Mouse (Mus musculus) stomach, postnatal 0 days (tissue): ENCODE measurements at regions not wholly inside any gene's neighbourhood (a gene's known extent, or its start where the extent isn't known, plus 50 kb on each side); places are given as distances from the start of the nearest gene placed in this dataset.

Experiments used
- ATAC-seq: fragments of 200-750 bp; cut with Nextera tagmentation; 2 replicates; pipeline ENCODE4 v1.8.0; 2017; ENCODE audit not compliant: low FRiP score, low TSS enrichment
- DNase-seq: peaks from one replicate; pipeline ENCODE4 v3.0.0-alpha.2; 2016; ENCODE audit warnings: low spot score
- H3K27ac ChIP-seq: fragments of 300-500 bp; sonication (generic); replicated peaks from 2 replicates; pipeline ENCODE4 v1.5.1; 2014; ENCODE audit warnings: mild to moderate bottlenecking, control low read depth
- H3K27me3 ChIP-seq: fragments of 300-500 bp; sonication (generic); 2 replicates; pipeline ENCODE4 v1.6.1; 2014; ENCODE audit warnings: low read length; ENCODE audit not compliant: control insufficient read depth, insufficient read depth
- H3K36me3 ChIP-seq: fragments of 300-500 bp; sonication (generic); 2 replicates; pipeline ENCODE4 v1.6.1; 2014; ENCODE audit warnings: low read length, mixed read lengths; ENCODE audit not compliant: control insufficient read depth, insufficient read depth
- H3K4me1 ChIP-seq: fragments of 300-500 bp; sonication (generic); replicated peaks from 2 replicates; pipeline ENCODE4 v1.6.1; 2014; ENCODE audit warnings: antibody characterized with exemption; ENCODE audit not compliant: control insufficient read depth, insufficient read depth
- H3K4me2 ChIP-seq: fragments of 300-500 bp; sonication (generic); replicated peaks from 2 replicates; pipeline ENCODE4 v1.6.1; 2014; ENCODE audit warnings: low read depth, mild to moderate bottlenecking, control low read depth, moderate library complexity
- H3K4me3 ChIP-seq: fragments of 300-500 bp; sonication (generic); 2 replicates; pipeline ENCODE4 v1.5.1; 2014; ENCODE audit warnings: low read depth, low read length, control low read depth
- H3K9ac ChIP-seq: fragments of 300-500 bp; sonication (generic); 2 replicates; pipeline ENCODE4 v1.6.1; 2014; ENCODE audit warnings: mild to moderate bottlenecking, low read length, control low read depth, mixed read lengths
- H3K9me3 ChIP-seq: fragments of 300-500 bp; sonication (generic); 2 replicates; pipeline ENCODE4 v1.6.1; 2016; ENCODE audit warnings: low read length; ENCODE audit not compliant: control insufficient read depth
- CTCF ChIP-seq: IDR thresholded peaks from 2 replicates; pipeline ENCODE4 v1.5.1; 2016; ENCODE audit warnings: antibody characterized with exemption, low read depth, mild to moderate bottlenecking, moderate library complexity
- EP300 ChIP-seq: optimal IDR thresholded peaks from 2 replicates; pipeline ENCODE3; 2016; ENCODE audit warnings: antibody characterized with exemption
- WGBS: fragments of 180-500 bp; shearing (Covaris S2); extraction: QIAGEN DNeasy Blood & Tissue Kit; methylation state at CpG from one replicate; pipeline ENCODE4 v1.1.7; 2014; 5-methylcytosine and 5-hydroxymethylcytosine counted together

DNA sequence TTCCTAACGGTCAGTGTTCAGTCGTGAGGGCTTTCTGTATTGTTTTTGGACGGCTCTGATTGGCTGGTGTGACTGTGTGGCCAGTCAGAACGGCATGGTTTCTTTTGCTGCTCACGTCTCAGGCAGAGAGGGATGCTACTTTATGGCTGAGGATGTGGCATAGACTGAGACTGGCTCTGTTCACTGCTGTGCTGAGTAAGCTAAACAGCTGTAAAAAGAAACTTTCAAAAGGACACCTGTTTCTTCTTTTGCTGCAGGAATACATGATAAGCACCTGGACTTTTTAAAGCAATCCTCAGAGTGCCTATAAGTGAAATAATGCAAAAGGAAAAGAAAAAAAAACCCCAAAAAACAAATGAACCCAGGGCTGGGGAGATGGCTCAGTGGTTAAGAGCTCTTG, 113.7 kb upstream of the Klf14 start:
- Histone ChIP-seq H3K36me3 (no peaks in the 10 kb centered on the region), H3K4me3 (no peak overlapping the region), H3K9me3 (no peaks in the 10 kb centered on the region), H3K27me3 (no peaks in the 10 kb centered on the region), H3K9ac (no peak overlapping the region), H3K4me2 (no peak overlapping the region), H3K4me1 (peaks cover 14% of the 10 kb centered on the region), H3K27ac (no peak overlapping the region)
- no peak for DNase-seq
- no peak for ATAC-seq
- TF ChIP-seq CTCF = no peak
- no peak for TF ChIP-seq EP300
- WGBS = 54% methylated on average over 5 of the region's 5 CpGs

DNA sequence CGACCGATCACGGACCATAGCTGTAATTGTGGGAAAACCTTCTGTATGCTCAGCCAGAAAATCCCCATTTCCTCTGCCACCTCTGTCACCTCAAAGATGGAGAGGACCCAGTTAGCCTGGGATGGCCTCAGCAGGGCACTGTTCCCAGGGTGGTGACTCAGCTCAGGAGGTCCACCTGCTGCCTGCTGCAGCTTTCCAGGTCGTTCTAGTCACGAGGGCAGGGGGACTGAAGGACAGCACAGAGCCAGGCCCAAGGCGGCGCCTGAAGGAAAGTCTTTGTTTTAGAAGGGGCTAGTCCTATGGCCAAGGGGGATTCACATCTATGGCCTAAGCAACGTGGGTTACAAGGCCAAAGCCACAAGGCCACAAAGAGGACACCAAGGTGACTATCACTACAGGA, 114.5 kb upstream of the Klf14 start:
- Histone ChIP-seq H3K27me3 (no peaks in the 10 kb centered on the region), H3K9me3 (no peaks in the 10 kb centered on the region), H3K36me3 (no peaks in the 10 kb centered on the region), H3K4me1 (peaks cover 14% of the 10 kb centered on the region), H3K9ac (no peak overlapping the region), H3K4me2 (no peak overlapping the region), H3K4me3 (no peak overlapping the region), H3K27ac (no peak overlapping the region)
- TF ChIP-seq CTCF (no peak), EP300 (no peak)
- DNase-seq = no peak
- ATAC-seq = no peak
- WGBS = 80% methylated on average over 8 of the region's 8 CpGs

DNA sequence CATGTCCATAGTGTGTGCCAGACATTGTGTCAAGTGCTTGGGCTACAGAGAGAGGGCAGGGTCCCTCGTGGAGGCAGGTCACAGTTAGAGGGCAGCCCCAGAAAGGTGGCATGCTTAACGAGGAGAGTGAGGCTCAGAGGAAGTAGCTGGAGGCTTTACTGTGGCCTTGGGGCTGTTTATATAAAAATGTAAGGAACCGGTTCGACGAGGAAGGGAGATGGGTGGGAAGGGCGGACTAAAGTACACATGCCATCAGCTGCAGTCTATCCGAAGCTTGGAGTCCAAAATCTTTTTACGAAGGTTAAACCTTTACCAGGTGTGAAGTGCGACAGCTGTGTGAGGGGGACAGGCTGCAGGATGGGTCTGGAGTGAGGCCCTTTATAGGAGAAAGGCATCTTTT, 115.5 kb upstream of the Klf14 start:
- DNase-seq (peak; percentile 68), ATAC-seq (peak; percentile 22; the same call in 1 of the 2 replicates)
- WGBS = 29% methylated on average over 9 of the region's 9 CpGs
- TF ChIP-seq CTCF = no peak
- peak; percentile 39 for TF ChIP-seq EP300
- no peaks in the 10 kb centered on the region for H3K9me3 ChIP-seq
- no peaks in the 10 kb centered on the region for H3K36me3 ChIP-seq
- H3K4me2 ChIP-seq = no peak overlapping the region
- H3K27ac ChIP-seq = peak overlapping the region; percentile 75
- no peaks in the 10 kb centered on the region for H3K27me3 ChIP-seq
- H3K4me1 ChIP-seq = peaks cover 14% of the 10 kb centered on the region
- H3K4me3 ChIP-seq = no peak overlapping the region
- no peak overlapping the region for H3K9ac ChIP-seq

DNA sequence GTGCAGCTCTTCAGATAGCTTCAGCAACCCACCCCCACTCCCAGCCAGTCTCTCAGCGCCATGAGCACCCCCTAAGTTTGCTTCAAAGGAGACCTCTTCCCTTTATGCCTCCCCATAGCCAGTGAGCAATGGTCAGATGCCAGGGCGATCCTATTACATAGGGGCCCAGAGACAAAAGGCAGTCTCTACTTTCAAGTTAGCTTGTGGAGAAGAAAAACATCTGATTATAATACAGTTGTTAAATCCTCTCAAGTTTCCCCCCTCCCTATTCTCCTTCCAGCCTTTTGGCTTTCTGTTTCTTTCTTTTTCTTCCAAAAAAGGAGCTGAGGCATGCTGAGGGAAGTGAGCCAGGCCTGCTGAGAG, 116.3 kb upstream of the Klf14 start:
- Histone ChIP-seq H3K9ac (no peak overlapping the region), H3K4me1 (peaks cover 14% of the 10 kb centered on the region), H3K9me3 (no peaks in the 10 kb centered on the region), H3K27me3 (no peaks in the 10 kb centered on the region), H3K27ac (peak overlapping the region; percentile 75), H3K36me3 (no peaks in the 10 kb centered on the region), H3K4me3 (no peak overlapping the region), H3K4me2 (0 out of 2 replicates have a peak overlapping the region, but pooled peaks have one; percentile 0)
- TF ChIP-seq CTCF = no peak
- TF ChIP-seq EP300 = no peak
- 36% methylated on average over 2 of the region's 2 CpGs for WGBS
- ATAC-seq (no peak), DNase-seq (no peak)

DNA sequence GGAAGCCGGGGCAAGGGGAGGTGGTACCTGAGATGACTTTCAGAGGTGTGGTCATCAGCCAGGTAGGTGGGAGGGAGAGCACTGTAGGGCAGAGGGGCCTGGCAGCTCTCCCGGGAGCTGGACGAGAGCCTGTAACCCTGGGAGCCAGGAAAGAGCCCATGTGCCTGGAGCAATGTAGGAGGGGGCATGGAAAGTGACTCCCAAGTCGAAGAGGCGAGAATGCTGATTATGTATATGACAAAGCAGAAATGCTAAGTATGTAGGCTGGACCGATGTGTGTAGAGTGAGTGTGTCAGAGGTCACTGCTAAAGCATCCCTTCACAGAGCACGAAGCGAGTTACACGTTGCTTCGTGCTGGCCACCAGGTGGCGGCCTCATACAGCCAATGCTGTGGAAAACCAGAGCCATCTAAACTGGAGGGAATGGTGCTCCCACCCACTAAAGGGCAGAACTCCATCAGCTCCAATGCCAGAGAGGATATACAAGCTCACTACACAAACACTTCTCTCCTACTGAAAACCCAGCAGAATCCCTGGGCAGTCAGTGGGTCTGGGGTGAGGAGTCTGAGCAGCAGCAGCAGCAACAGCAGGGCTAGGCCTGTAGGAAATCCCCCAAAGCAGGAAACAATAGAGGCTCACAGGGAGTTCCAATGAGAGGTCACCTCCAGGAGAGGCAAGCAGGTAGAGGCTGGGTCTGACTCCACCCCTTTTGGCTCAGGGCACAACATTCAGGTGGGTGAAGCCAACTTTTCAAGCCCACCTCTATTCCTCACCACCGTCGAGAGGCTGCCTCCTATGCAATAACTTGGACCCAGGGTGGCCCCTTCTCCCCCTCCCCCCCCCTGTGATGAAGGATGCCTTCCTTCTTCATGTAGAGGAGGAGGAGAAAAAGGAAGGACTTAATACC, 116.9 kb upstream of the Klf14 start:
- TF ChIP-seq EP300 (no peak), CTCF (peak; percentile 99)
- H3K36me3 ChIP-seq = no peaks in the 10 kb centered on the region
- H3K9ac ChIP-seq = no peak overlapping the region
- H3K4me1 ChIP-seq = peaks cover 10% of the 10 kb centered on the region
- H3K4me3 ChIP-seq = no peak overlapping the region
- no peaks in the 10 kb centered on the region for H3K9me3 ChIP-seq
- H3K27ac ChIP-seq = peak overlapping the region; percentile 75
- 16% methylated on average over 13 of the region's 13 CpGs for WGBS
- 0 out of 2 replicates have a peak overlapping the region, but pooled peaks have one; percentile 0 for H3K4me2 ChIP-seq
- DNase-seq = peak; percentile 82
- H3K27me3 ChIP-seq = no peaks in the 10 kb centered on the region
- peak; percentile 84 for ATAC-seq

DNA sequence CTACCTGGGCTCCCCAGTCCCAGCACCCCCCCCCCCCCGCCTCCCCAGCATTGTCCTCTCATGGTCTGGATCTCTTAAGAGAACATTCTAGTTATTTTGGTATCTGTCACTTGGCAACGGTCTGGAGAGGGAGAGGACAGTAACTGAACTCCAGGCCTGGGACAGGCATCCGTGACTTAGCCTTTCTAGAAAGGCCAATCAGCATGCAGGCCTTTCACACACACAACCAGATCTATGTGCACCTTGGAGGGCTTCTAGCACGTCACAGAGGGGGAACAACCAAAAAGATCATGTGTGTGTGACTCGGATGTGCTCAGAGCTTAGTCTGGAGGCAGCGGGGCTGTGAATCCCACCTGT, 117.6 kb upstream of the Klf14 start:
- no peak for ATAC-seq
- WGBS = 79% methylated on average over 6 of the region's 6 CpGs
- Histone ChIP-seq H3K36me3 (no peaks in the 10 kb centered on the region), H3K4me2 (no peak overlapping the region), H3K9ac (no peak overlapping the region), H3K27ac (no peak overlapping the region), H3K9me3 (no peaks in the 10 kb centered on the region), H3K4me1 (peaks cover 10% of the 10 kb centered on the region), H3K4me3 (no peak overlapping the region), H3K27me3 (no peaks in the 10 kb centered on the region)
- no peak for DNase-seq
- TF ChIP-seq EP300 = no peak
- no peak for TF ChIP-seq CTCF
